Mouse (Mus musculus): Measurements from ENCODE around the gene Snrnp40. TPM values are rescaled to one million over a fixed set of nuclear protein-coding genes. Genes with fewer than 3 reads are reported as not detected.

Gene Snrnp40
- polyA plus RNA-seq, 1 experiment from 2014 or later, result 173 TPM

- 58% methylated on average over 6 of the region's 6 CpGs for WGBS
- H3K4me2 ChIP-seq, result no peak overlapping the region
- peaks cover 60% of the 10 kb centered on the region for H3K36me3 ChIP-seq
- no peaks in the 10 kb centered on the region for H3K9me3 ChIP-seq (replicated peaks)
- ATAC-seq (replicated peaks; ENCODE audit: low FRiP score), result no peak
- no peak overlapping the region for H3K4me3 ChIP-seq (replicated peaks)
- no peaks in the 10 kb centered on the region for H3K27me3 ChIP-seq
- H3K9ac ChIP-seq, result no peak overlapping the region
- no peak overlapping the region for H3K27ac ChIP-seq
- H3K4me1 ChIP-seq, result peaks cover 13% of the 10 kb centered on the region; the same call in 1 of the 2 replicates
Measured at GRCm38 (mm10) chr4:130389496-130389895, 29.6 kb downstream of the Snrnp40 start.

- no peak overlapping the region for H3K4me3 ChIP-seq (replicated peaks)
- no peak for ATAC-seq (replicated peaks; ENCODE audit: low FRiP score)
- no peaks in the 10 kb centered on the region for H3K27me3 ChIP-seq
- peaks cover 9% of the 10 kb centered on the region; the same call in 1 of the 2 replicates for H3K4me1 ChIP-seq
- no peak overlapping the region for H3K9ac ChIP-seq
- H3K9me3 ChIP-seq (replicated peaks), result no peaks in the 10 kb centered on the region
- no peak overlapping the region for H3K4me2 ChIP-seq
- 73% methylated on average over 7 of the region's 7 CpGs for WGBS
- peaks cover 56% of the 10 kb centered on the region for H3K36me3 ChIP-seq
- no peak overlapping the region for H3K27ac ChIP-seq
Measured at GRCm38 (mm10) chr4:130389927-130390326, 30.0 kb downstream of the Snrnp40 start.

- no peaks in the 10 kb centered on the region for H3K9me3 ChIP-seq (replicated peaks)
- no peak overlapping the region for H3K9ac ChIP-seq
- no peak for ATAC-seq (replicated peaks; ENCODE audit: low FRiP score)
- WGBS, result 68% methylated on average over 3 of the region's 3 CpGs
- no peak overlapping the region for H3K4me3 ChIP-seq (replicated peaks)
- H3K27ac ChIP-seq, result no peak overlapping the region
- H3K4me2 ChIP-seq, result no peak overlapping the region
- H3K27me3 ChIP-seq, result no peaks in the 10 kb centered on the region
- H3K4me1 ChIP-seq, result peaks cover 9% of the 10 kb centered on the region; the same call in 1 of the 2 replicates
- peaks cover 44% of the 10 kb centered on the region for H3K36me3 ChIP-seq
Measured at GRCm38 (mm10) chr4:130391265-130391664, 31.3 kb downstream of the Snrnp40 start.

Other genes starting within 250 kb of the Snrnp40 start
- 0.17 and 0.62 TPM in 2 replicates for gene Hcrtr1, start 220.8 kb upstream of the Snrnp40 start, polyA plus RNA-seq (2015; fragmentation: Nextera tagmentation; extraction: Ambion mirVana)
- 51.0 and 62.7 TPM in 2 replicates for gene Tinagl1, start 185.0 kb upstream of the Snrnp40 start, polyA plus RNA-seq (2015; fragmentation: Nextera tagmentation; extraction: Ambion mirVana)
- 0.26 and 0.39 TPM in 2 replicates for gene Gm853, start 137.7 kb upstream of the Snrnp40 start, polyA plus RNA-seq (2015; fragmentation: Nextera tagmentation; extraction: Ambion mirVana)
- gene Serinc2, start 80.9 kb upstream of the Snrnp40 start, polyA plus RNA-seq (2015; fragmentation: Nextera tagmentation; extraction: Ambion mirVana), result 43.8 and 48.8 TPM in 2 replicates
- gene Fabp3, start 51.5 kb upstream of the Snrnp40 start, polyA plus RNA-seq (2015; fragmentation: Nextera tagmentation; extraction: Ambion mirVana), result 70.7 and 81.3 TPM in 2 replicates
- 0.36 and 0.57 TPM in 2 replicates for gene Gm10570, start 51.5 kb upstream of the Snrnp40 start, polyA plus RNA-seq (2015; fragmentation: Nextera tagmentation; extraction: Ambion mirVana)
- gene Zcchc17, start 189 bp upstream of the Snrnp40 start, polyA plus RNA-seq (2015; fragmentation: Nextera tagmentation; extraction: Ambion mirVana), result 65.6 and 75.1 TPM in 2 replicates
- gene Nkain1, start 214.0 kb downstream of the Snrnp40 start, polyA plus RNA-seq (2015; fragmentation: Nextera tagmentation; extraction: Ambion mirVana), result 2.0 and 2.4 TPM in 2 replicates